Mouse (Mus musculus) urinary bladder, postnatal 14 days (tissue): ENCODE data around the gene Mmp15.
"Not testable (repeated sequence)": the region's sequence is repeated elsewhere in the genome, so short reads cannot be mapped to it uniquely, and the experiment has no call there.

ENCODE experiments used
- DNase-seq: peaks from one replicate; pipeline ENCODE4 v3.0.0; 2021; ENCODE audit warnings: low spot score

Gene Mmp15

DNA sequence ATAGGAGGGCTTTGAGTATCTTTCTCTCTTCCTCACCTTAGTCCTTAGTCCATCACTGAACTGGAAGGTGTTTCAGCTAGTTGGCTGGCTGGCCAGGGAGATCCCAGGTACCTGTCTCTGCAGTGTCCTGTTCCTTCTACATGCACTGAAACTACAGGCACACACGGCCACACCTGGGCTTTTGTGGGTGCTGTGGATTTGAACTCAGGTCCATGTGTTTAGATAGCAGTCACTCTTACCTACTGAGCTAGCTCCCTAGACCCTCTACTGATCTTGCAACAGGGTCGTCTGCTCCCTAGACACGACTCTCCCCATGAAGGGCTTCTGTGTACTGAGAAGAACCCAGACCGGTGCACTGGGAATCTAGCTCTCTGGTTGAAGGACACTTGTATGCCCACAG is 25.0 kb downstream of the Mmp15 start:
- DNase-seq: no peak

DNA sequence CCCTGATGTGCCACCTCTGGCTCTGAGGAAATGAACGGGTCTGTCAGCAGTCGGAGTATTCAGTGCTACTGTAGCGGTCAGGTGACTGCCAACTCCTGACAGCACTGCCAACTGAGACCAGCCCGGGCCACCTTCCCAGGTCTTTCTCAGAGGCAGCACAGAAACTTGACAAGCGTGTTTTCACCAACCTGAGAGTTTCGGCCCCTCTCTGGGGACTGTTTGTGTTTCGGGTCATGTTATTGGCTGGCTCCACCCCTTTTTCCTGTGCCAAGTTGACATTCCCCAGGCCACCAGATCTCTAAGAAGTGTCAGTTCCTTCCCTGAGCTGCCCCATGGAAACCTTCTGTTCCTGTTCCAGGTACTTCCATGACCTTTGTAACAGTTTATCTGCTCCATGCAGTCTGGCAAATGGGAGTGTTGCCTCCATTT is 25.8 kb downstream of the Mmp15 start:
- peak; percentile 76 for DNase-seq

DNA sequence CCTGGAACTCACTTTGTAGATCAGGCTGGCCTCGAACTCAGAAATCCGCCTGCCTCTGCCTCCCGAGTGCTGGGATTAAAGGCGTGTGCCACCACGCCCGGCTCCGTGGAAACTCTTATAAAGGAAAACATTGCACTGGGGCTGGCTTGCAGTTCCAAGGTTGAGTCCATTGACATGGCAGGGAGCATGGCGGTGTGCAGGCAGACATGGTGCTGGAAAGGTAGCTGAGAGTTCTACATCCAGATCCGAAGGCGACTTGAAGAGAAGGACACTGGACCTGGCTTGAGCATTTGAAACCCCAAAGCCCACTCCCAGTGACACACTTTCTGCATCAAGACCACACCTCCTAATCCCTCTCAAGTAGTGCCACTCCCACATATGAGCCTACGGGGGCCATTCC is 26.9 kb downstream of the Mmp15 start:
- DNase-seq: not testable (repeated sequence)

DNA sequence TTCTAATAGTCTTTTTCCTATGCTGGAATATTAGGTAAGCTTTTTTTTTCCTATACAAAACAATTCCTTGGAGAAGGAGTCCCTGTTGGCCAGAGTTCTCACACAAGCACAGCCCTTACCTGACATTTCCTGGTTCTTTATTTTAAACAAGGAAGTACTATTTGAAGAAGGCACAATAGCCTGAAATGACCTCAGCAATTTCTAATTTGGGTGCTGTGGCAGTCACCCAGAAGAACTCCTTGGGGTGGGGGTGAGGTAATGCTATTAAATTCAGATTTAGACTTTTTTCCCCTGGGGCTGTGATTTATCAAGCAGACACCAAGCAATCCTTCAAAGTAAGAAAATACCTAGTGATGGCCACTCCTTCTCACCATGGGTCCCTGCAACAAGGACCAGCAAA is 28.9 kb downstream of the Mmp15 start:
- DNase-seq: no peak

DNA sequence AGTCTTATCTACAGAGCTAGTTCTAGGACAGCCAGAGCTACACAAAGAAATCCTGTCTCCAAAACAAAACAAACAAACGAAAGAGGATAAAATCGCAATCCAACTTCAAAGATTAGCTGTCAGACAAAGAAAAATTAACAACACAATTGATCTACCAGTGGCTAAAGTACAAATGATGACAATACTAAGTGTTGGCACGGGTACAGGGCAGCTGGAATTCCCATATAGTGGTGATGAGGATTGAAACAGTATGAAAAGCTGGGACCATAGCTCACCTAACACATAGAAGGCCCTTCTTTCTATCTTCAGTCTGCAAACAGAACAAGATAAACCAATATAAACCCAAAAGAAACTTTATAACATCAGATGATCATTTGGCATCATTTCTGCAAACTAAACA is 29.5 kb downstream of the Mmp15 start:
- no peak for DNase-seq

DNA sequence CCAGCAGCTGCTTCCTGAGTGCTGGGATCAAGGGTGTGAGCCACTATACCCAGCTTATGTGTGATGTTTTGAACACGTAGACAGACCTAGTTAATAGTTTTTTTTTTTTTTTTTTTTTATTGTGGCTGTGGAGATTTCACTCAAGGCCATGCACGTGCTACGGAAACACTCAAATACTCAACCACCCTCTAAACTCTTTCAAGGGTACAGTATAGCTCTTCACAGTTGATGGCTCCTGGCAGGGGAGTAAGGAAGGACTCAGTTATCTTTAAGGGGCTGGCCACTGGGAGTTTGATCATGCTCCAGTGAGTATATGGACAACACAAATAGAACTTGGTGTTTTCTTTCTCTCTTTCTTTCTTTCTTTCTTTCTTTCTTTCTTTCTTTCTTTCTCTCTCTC is 32.4 kb downstream of the Mmp15 start:
- no peak for DNase-seq

DNA sequence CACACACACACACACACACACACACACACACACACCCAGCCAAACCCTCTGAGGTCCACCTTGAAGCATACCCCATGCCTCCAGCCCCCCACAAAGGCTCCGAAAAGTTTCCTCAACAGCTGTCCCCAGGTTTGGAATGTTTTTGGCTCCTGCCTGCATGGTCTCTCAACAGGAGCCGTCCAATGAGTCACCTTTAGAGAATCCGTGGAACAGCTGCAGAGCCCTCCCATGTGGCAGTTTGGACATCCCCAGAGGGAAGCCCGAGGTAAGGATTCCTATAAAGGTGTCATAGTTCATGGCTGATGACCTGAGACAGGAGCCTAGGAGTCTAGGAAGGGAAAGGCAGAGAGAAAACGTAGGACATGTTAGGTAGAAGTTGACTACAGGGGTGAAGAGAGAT is 34.0 kb downstream of the Mmp15 start:
- DNase-seq: no peak

DNA sequence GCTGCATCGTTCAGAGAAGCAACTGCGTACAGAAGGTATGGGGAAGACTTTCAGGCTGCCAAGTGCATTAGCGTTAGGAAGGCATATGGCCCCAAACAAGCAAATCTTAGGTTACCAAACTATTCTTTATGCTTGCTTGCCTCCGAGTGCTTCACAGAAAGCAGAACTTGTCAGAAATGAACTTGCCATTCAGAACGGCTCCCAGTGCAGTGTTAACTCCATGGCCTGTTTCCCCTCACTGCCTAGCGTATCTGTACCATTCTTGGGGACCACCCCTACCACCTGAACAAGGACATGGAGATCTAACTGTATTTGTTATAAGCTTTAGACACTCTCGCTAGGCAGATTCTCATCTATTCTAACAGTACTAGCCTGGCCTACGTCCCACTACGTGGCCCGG is 35.2 kb downstream of the Mmp15 start:
- DNase-seq: no peak

DNA sequence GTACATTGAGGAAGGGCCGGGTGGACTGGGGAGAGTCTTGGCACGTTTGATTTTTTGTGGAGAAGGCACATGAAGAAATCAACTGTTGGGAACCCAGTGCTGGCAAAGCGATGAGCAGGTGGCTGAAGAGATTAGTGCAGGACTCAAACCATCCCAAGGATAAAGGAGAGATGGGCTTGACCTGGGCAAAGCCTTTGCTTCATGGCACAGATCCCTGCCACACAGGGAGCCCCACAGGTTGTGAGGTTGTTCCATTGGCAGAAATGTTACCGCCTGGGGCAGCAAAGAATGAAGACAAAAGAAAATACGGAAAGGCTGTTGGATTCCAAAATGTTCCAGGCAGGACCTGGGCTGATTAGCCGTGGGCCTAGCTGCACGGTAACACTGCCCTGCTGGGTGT is 35.9 kb downstream of the Mmp15 start:
- no peak for DNase-seq

DNA sequence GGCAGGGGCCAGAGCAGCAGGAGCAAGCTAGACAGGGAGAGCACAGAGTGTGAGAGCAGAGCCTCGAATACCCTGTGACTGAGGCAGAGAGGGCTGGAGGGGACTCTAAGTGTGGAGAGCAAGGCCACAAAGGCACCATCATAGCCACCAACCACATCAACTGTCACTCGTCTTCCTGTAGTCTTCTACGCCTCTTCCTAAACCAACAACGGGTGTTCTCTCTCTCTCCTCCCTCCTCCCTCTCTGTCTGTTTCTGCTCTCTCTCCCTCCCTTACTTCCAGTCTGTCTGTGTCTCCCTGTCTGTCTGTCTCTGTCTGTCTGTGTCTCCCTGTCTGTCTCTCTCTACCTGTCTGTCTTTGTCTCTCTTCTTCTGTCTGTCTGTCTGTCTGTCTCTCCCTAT is 38.2 kb downstream of the Mmp15 start:
- no peak for DNase-seq

DNA sequence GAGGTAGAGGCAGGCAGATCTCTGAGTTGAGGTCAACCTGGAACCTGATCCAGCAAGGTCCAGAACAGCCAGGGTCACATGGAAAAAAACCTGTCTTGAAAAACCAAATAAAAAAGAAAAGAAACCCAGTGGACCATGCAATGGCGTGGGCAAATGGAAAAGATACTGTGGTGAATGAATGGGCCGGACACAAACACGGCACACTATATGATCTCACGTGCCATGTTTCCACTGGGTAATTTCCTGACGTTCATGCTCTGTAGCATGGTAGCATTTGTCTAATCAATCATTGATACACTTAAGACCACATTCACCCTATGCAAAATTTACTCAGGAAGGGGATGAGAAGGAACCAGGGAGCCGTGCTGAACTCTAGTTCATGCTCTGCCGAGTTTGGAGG is 39.0 kb downstream of the Mmp15 start:
- DNase-seq: no peak

DNA sequence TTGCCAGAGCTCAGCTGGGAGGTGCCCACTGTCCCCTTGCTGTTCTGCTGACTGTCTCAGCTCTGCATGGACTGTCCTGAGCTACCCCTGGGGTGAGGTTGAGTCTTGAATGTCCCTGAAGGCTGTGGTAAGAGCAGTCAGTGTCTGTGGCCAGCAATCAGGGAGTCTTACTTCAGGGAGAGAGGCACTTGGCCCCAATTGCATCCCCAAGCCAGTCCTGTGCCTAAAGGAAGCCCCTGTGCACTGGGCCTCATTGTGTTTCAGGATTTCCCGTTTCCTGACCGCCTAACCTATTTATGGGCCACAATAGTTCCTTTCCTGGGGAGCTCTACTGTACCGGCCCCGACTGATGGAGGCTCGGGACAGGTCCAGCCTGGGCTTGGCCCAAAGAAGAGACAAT is 40.5 kb downstream of the Mmp15 start:
- no peak for DNase-seq

DNA sequence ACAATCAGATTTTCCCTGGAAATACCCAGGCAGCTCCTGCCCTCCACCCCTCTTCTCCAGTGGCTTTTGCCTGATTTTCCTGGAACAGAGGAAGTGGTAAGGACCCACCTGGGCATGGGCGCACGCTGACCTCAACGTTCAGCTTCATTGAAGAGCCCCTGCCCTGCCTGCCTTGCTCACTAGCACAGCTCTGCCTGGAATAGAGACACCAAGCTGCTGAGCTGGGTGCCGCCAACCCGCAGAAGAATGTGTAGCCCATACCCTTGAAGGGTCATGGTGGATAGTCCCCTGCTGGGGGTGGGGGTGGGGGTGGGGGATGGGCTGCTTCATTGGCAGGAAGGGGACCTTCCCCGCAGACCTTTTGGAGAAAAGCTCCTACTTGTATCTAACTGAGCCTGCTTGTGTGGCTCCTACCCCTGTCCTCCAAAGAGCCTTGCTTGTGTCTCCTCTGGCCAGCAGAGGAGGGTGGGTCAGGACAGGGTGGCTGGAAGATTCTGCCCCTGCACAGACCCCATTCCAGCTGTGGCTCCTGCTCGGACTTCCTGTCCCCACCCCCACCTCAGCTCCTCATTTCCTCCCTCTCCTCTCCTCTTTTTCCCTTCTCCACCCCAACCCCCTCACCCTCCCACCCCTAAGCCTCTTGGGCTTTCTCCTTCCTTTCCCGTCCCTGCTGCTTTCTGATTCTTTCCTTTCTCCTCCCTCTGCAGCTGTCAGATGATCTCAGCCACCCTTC is 43.3 kb downstream of the Mmp15 start:
- no peak for DNase-seq

DNA sequence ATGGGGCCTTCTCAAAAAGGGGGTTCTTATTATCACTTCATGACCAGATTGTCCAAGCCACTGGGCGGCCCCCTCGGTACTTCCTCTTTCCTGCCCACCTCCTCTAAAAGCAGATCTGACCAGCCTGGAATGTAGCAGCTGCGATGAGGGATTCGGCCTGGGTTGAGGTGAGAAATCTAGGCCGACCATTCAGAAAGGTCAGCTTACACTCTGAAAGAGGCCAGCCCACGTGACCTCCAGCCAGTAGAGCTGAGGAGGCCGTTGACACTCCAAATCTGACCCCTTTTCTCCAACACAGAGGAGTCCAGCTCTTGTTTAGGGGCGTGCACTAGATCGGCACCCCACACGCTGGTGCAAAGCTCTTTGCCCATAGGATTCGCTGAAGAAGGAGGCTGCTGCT is 44.7 kb downstream of the Mmp15 start:
- DNase-seq: no peak

DNA sequence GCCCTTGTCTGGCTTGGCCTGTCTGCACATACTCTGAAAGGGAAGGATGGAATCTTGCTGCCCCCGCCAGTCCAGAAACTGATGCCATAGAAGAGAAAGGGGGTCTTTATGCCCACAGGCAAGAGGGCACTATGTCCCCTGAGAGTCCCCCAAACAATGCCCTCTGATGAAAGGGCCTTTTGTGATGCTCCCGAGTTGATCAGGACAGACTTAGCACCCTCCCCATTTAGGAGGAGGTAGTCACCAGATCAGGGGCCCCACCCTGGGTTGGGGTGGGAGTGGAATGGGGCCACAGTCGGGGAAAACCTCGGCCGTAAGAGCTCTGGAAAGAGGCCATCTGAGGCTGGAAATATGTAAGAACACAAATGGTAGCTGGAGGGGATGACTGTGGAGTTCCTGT is 45.1 kb downstream of the Mmp15 start:
- no peak for DNase-seq

DNA sequence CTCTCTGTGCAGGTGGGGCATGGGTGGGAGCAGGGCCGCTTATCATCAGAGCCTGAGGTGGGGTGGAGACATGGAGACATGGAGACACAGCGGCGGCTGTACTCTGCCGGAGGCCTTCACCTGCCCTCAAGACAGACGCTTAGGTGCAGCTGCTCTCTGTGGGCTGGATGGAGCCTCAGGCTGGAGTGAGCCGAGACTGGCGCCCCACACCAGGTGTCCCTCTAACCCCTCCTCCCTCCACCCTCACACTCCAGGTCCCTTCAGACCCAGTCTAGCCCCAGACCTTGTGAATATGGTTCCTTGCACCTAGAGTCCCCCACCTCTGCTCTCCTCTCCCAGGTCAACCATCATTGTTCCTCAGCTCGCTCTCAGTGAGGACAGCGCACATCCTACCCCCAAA is 47.1 kb downstream of the Mmp15 start:
- no peak for DNase-seq

DNA sequence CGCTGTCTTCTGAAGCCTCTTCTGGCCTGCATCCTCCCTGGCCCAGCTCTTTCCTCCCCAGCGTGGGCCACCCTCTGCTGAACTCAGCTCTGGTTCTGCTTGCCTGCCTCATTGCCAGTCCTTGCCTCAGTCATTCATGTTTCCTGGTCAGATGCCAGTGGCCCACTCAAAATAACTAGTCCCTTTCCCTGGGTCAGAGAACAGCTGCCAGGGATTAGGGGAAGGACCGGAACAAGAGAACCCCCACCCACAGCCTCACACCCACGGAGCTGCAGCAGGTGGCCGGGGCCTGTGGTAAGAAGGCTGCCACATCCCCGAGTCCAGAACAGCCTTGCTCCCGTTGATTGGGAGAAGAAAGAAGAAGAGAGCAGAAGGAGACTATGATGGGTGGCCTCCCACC is 49.0 kb downstream of the Mmp15 start:
- DNase-seq: no peak

DNA sequence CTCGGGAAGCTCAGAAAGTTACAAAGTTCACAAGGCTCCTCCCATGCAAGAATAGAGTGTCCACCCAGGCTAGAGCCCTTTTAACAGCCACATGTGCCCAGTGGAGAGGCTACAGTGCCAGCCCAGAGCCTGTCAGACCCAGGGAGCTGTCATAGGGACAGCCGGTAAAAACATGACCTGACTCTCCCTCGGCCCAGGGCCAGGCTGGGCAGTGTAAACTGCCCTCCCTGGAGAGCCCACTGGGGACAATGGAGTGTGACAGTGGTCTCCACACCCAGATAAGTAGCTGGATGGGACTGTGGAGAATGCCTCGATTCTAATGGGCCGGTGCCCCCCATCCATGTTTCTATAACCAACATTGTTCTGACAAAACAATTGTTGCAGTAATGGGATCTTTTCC is 57.5 kb downstream of the Mmp15 start:
- no peak for DNase-seq

DNA sequence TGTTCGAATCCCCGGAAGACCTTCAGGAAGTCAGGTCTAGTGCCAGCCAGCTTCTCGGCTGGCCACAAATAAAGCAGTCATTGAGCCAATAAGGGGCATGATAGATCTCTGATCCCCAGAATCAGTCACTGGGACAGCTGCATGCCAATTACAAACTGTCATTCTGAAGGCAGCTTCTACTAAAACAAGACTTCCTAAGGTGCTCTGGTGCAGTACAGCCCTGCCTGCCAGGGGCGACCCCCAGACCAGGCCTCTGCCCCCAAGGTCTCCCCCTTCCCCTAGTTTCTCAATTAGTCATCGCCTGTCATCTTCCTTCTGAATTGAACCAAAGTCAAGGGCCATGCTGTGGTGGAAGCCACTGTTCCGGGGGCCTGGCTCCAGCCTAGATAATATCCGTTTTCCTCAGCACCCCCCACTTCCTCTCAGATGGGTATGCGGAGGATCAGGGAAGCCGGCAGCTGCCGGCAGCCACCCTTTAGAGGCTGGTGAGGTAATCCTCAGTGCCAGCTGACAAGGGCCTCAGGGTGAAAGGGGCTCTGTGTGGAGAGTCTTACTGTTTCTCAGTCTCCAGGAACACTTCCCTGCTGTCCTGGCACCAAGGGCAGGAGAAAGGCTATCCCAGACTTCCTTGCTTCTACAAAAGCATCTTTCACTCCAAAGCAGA is 59.4 kb downstream of the Mmp15 start:
- no peak for DNase-seq

DNA sequence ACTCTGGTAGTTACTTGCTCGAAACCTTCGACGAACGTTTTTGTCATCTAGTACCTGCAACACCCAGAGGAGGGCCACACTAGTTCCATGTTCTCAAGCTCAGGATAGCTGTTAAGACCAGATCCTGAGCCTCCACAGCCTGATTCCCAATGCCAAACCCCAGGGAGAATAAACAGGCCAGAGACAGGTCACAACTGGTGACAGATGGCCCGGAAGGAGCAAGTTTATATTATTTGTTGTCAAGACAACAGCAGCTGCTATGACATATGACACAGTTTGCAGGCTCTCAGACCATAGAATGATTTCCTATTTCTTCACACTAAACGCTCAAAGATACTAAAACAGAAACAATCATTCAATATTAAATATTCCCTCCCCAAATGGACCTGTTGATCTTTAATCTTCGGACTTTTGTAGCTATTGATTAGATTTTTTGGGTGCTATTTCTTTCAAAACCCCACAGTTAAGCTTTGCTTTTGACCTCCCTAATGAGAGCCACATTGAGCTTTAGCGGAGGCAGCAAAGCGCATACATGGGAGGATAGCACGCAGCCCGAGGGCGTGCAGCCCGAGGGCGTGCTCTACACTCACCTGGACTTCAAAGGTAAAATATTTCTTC is 70.2 kb downstream of the Mmp15 start:
- DNase-seq: no peak
